Mouse (Mus musculus): ENCODE measurements around the gene Pald1.

- no peak for TF ChIP-seq CTCF (IDR thresholded peaks at IDR 0.05; ENCODE audit: low read depth)
- TF ChIP-seq EP300 (IDR thresholded peaks at IDR 0.05; ENCODE audit: low read depth), result no peak
Observed at GRCm38 (mm10) chr10:61383715-61384047, 351 bp upstream of the Pald1 start.
